Mouse (Mus musculus): ENCODE data around the gene Vangl1.

DNA sequence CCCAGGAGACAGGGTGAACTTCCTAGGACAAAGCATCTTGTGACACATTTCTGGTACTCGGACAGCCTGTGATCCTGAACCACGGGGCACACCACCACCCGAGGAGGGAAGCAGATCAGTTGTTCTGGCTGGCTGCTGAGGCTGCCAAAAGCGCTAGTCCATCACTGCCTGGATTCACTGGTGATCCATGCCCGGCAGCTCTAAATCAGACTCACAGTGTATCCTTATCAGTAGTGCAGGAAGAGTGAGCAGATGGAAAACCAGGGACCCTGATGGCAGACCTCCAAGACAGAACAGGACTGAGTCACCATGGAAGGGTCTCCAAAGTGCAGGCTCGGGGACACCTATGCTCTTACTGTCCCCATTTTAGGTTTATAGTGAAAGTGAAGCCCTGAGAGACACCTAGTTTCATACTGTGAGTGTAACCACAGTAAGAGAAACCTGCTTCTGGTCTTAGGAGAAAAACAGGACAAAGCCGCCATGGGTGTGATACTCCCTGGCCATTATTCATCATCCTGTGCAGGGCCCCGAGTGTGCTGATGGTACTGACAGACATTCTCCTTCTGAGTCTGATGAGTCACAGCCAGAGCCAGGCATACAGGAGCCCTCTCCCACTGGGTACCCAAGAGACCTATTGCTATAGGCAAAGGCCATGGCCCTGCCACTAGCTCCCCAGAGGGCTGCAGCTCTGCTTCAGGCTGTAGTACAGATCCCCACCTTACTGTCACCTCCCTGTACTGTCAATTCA is 30.2 kb downstream of the Vangl1 start:
- TF ChIP-seq CTCF (IDR thresholded peaks at IDR 0.05; ENCODE audit: low read depth) (no peak), EP300 (IDR thresholded peaks at IDR 0.05; ENCODE audit: low read depth) (no peak)

Measured in liver, postnatal 0 days (tissue).